Mouse (Mus musculus) cerebellum, adult 2 months (tissue): ENCODE data around the gene Zwint. TPM values are rescaled to one million over a fixed set of nuclear protein-coding genes. Genes with fewer than 3 reads are reported as not detected.

Source experiments
- DNase-seq, 2 experiments: peaks; one replicate each; pipeline ENCODE4 v3.0.0; 2021
- H3K27ac ChIP-seq: fragments of 200-500 bp; 2 replicates; pipeline ENCODE4 v1.5.1; 2012; ENCODE audit warnings: low read length, control low read depth, inconsistent platforms; ENCODE audit not compliant: insufficient read depth
- H3K27me3 ChIP-seq: fragments of 200-500 bp; 2 replicates; pipeline ENCODE4 v1.6.1; 2012; ENCODE audit warnings: inconsistent platforms, mild to moderate bottlenecking, low read length, moderate library complexity; ENCODE audit not compliant: control insufficient read depth, insufficient read depth
- H3K4me1 ChIP-seq: fragments of 200-500 bp; 2 replicates; pipeline ENCODE4 v1.6.1; 2011; ENCODE audit warnings: low read length; ENCODE audit not compliant: control insufficient read depth, insufficient read depth
- H3K4me3 ChIP-seq: fragments of 200-500 bp; replicated peaks from 2 replicates; pipeline ENCODE3; 2011; ENCODE audit warnings: mild to moderate bottlenecking, low read depth, low read length, control low read depth; ENCODE audit not compliant: insufficient read depth
- CTCF ChIP-seq: fragments of 200-500 bp; IDR thresholded peaks from 2 replicates; pipeline ENCODE4 v1.5.1; 2011; ENCODE audit warnings: low read depth, mild to moderate bottlenecking, control low read depth, low read length, moderate library complexity, borderline replicate concordance; ENCODE audit not compliant: insufficient read depth
- POLR2A ChIP-seq: fragments of 200-500 bp; IDR thresholded peaks from 2 replicates; pipeline ENCODE4 v1.6.1; 2011; ENCODE audit warnings: low read length, control low read depth, borderline replicate concordance; ENCODE audit not compliant: insufficient read depth
- WGBS: fragments of 180-500 bp; shearing (Covaris S2); methylation state at CpG from one replicate; pipeline ENCODE4 v1.1.7; 2018; 5-methylcytosine and 5-hydroxymethylcytosine counted together
- polyA plus RNA-seq: library from polyadenylated mRNA; depleted of rRNA; stranded (reverse); fragments of >200 nt; gene quantifications from 2 replicates; pipeline ENCODE4 v1.2.3, GENCODE M21; 2012; rRNA removed

Gene Zwint
- 985 and 1,069 TPM in 2 replicates for polyA plus RNA-seq

- no peaks in the 10 kb centered on the region for H3K27me3 ChIP-seq
- WGBS: 2% methylated on average over 36 of the region's 36 CpGs
- H3K4me3 ChIP-seq: peak within 1 kb of the TSS; percentile 78
- H3K4me1 ChIP-seq: peaks cover 8% of the 10 kb centered on the region
- peak within 1 kb of the TSS; percentile 52 for H3K27ac ChIP-seq
- DNase-seq: peak; percentile 94 to 97
- no peak for TF ChIP-seq CTCF
- peak; percentile 81 for TF ChIP-seq POLR2A
Measured at GRCm38 (mm10) chr10:72654270-72655016, at the start of gene Zwint. Gene Zwint, plus strand, starts transcription at chr10:72654845.

DNA sequence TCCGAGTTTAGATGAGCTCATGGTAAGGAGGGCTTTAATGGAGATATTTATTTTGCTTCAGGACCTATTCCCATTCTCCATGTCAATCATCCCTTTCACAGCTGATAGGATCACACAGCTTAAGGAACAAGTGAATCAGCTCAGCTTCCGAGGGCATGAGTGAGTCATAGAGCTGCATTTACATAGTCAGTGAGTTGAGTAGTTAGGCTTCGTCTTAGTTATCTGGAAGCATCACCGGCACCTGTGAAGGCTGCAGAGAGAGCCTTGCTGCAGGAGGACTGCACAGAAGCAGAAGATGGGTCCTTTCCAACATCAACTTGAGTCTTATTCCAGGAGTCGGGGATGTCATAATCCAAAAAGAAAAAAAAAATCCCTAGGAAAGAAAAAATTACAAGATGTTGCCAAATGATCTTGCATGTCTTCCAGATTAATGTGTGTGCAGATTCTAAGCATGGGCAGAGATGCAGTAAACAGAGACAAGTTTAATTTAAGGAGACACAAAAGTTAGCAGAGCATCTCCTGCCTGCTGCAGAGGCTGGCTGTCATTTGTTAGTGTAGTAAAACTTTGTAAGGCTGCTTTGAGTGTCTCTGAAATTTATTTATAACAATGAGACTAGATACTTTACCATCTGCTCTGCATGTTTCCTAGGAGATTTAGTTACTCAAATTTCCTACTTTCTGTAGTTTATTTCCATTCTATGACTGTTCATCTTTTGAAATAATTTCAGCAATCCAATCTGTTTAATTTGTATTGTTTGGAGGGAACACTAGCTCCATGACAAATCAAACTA, 41.3 kb upstream of the Zwint start:
- no peak for DNase-seq
- no peaks in the 10 kb centered on the region for H3K4me1 ChIP-seq
- TF ChIP-seq CTCF: no peak
- no peak for TF ChIP-seq POLR2A
- 83% methylated on average over 5 of the region's 5 CpGs for WGBS
- no peak overlapping the region for H3K27ac ChIP-seq
- H3K27me3 ChIP-seq: no peaks in the 10 kb centered on the region
- H3K4me3 ChIP-seq: no peak overlapping the region

DNA sequence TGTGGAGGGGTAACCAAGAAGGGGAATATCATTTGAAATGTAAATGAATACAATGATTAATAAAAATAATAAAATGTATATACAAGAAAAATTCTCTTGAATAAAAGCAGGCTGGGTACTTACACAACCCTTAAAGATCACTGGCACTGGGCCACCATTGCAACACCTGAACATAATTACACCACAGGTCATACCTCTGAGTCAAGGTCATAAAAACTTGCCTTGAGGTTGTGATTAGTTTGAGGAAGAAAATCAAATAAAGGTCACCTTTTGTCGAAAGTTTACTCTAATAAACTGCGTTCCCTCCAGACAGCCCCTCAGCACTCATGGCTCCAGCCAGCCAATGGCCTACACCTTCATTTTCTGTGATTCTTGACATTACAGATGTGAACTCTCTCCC, 38.5 kb upstream of the Zwint start:
- no peak for DNase-seq
- no peak overlapping the region for H3K27ac ChIP-seq
- H3K27me3 ChIP-seq: no peaks in the 10 kb centered on the region
- no peaks in the 10 kb centered on the region for H3K4me1 ChIP-seq
- TF ChIP-seq CTCF (no peak), POLR2A (no peak)
- no peak overlapping the region for H3K4me3 ChIP-seq
- WGBS: 97% methylated on average over 2 of the region's 2 CpGs

- TF ChIP-seq CTCF (no peak), POLR2A (no peak)
- H3K4me1 ChIP-seq: no peaks in the 10 kb centered on the region
- H3K27me3 ChIP-seq: no peaks in the 10 kb centered on the region
- H3K4me3 ChIP-seq: no peak overlapping the region
- DNase-seq: no peak
- WGBS: 85% methylated on average over 2 of the region's 2 CpGs
- H3K27ac ChIP-seq: no peak overlapping the region
Measured at GRCm38 (mm10) chr10:72620527-72620926, 34.1 kb upstream of the Zwint start.

GRCm38 (mm10) chr10:72623561-72623960, 31.1 kb upstream of the Zwint start:
- DNase-seq: peak; percentile 11 to 31
- 17% methylated on average over 8 of the region's 8 CpGs for WGBS
- no peak for TF ChIP-seq CTCF
- TF ChIP-seq POLR2A: no peak

GRCm38 (mm10) chr10:72634125-72634524, 20.5 kb upstream of the Zwint start:
- no peaks in the 10 kb centered on the region for H3K4me1 ChIP-seq
- no peaks in the 10 kb centered on the region for H3K27me3 ChIP-seq
- TF ChIP-seq POLR2A: no peak
- TF ChIP-seq CTCF: no peak
- no peak for DNase-seq
- 84% methylated on average over 5 of the region's 5 CpGs for WGBS
- H3K27ac ChIP-seq: no peak overlapping the region
- H3K4me3 ChIP-seq: no peak overlapping the region

More at GRCm38 (mm10) chr10:72623561-72623960, 31.1 kb upstream of the Zwint start:
- Histone ChIP-seq H3K27me3 (no peaks in the 10 kb centered on the region), H3K4me3 (no peak overlapping the region), H3K4me1 (no peaks in the 10 kb centered on the region), H3K27ac (no peak overlapping the region)

GRCm38 (mm10) chr10:72650867-72651266, 3.8 kb upstream of the Zwint start:
- Histone ChIP-seq H3K27me3 (no peaks in the 10 kb centered on the region), H3K27ac (no peak overlapping the region), H3K4me3 (no peak overlapping the region), H3K4me1 (peaks cover 2% of the 10 kb centered on the region; the same call in 1 of the 2 replicates)
- DNase-seq: no peak
- TF ChIP-seq CTCF: no peak
- no peak for TF ChIP-seq POLR2A
- WGBS: 44% methylated on average over 6 of the region's 6 CpGs

GRCm38 (mm10) chr10:72653797-72654196, 848 bp upstream of the Zwint start:
- H3K4me3 ChIP-seq: no peak overlapping the region
- DNase-seq: no peak
- no peaks in the 10 kb centered on the region for H3K27me3 ChIP-seq
- peaks cover 8% of the 10 kb centered on the region for H3K4me1 ChIP-seq
- no peak for TF ChIP-seq CTCF
- TF ChIP-seq POLR2A: no peak
- 91% methylated on average over 2 of the region's 2 CpGs for WGBS
- H3K27ac ChIP-seq: peak overlapping the region; percentile 52; the same call in 1 of the 2 replicates
